Mouse (Mus musculus) liver, embryonic 15.5 days (tissue): Measurements from ENCODE around the gene Gm42417. TPM values are rescaled to one million over a fixed set of nuclear protein-coding genes. Genes with fewer than 3 reads are reported as not detected.

Experiments used
- ATAC-seq: fragments of 200-750 bp; cut with Nextera tagmentation; 2 replicates; pipeline ENCODE4 v1.8.0; 2017; ENCODE audit warnings: moderate number of reproducible peaks, mild to moderate bottlenecking, moderate library complexity; ENCODE audit not compliant: insufficient read depth
- H3K27ac ChIP-seq: fragments of 300-500 bp; sonication (generic); replicated peaks from 2 replicates; pipeline ENCODE4 v1.5.1; 2015; ENCODE audit warnings: mild to moderate bottlenecking, inconsistent platforms
- H3K27me3 ChIP-seq: fragments of 300-500 bp; sonication (generic); 2 replicates; pipeline ENCODE4 v1.6.1; 2015; ENCODE audit warnings: mild to moderate bottlenecking, inconsistent platforms
- H3K36me3 ChIP-seq: fragments of 300-500 bp; sonication (generic); replicated peaks from 2 replicates; pipeline ENCODE4 v1.6.1; 2015; ENCODE audit warnings: moderate library complexity, mild to moderate bottlenecking, inconsistent platforms
- H3K4me1 ChIP-seq: fragments of 300-500 bp; sonication (generic); replicated peaks from 2 replicates; pipeline ENCODE4 v1.6.1; 2015; ENCODE audit warnings: inconsistent platforms
- H3K4me2 ChIP-seq: fragments of 300-500 bp; sonication (generic); 2 replicates; pipeline ENCODE4 v1.6.1; 2015; ENCODE audit warnings: moderate library complexity, mild to moderate bottlenecking, inconsistent platforms
- H3K4me3 ChIP-seq: fragments of 300-500 bp; sonication (generic); replicated peaks from 2 replicates; pipeline ENCODE4 v1.5.1; 2015; ENCODE audit warnings: mild to moderate bottlenecking, inconsistent platforms
- H3K9ac ChIP-seq: fragments of 300-500 bp; sonication (generic); 2 replicates; pipeline ENCODE4 v1.6.1; 2015; ENCODE audit warnings: moderate library complexity, mild to moderate bottlenecking, inconsistent platforms
- H3K9me3 ChIP-seq: fragments of 300-500 bp; sonication (generic); replicated peaks from 2 replicates; pipeline ENCODE4 v1.6.1; 2016; ENCODE audit warnings: inconsistent platforms
- WGBS: fragments of 180-500 bp; shearing (Covaris S2); methylation state at CpG from one replicate; pipeline ENCODE4 v1.1.7; 2015; ENCODE audit warnings: mixed read lengths; ENCODE audit not compliant: insufficient replicate concordance; 5-methylcytosine and 5-hydroxymethylcytosine counted together
- polyA plus RNA-seq: library from polyadenylated mRNA; unstranded; fragments of >200 nt; fragmentation: Nextera tagmentation; extraction: Ambion mirVana; gene quantifications from 2 replicates; pipeline ENCODE4 v1.2.1, GENCODE M21; 2015

Gm42417 gene
- polyA plus RNA-seq, 1 experiment from 2014 or later, result not detected

DNA sequence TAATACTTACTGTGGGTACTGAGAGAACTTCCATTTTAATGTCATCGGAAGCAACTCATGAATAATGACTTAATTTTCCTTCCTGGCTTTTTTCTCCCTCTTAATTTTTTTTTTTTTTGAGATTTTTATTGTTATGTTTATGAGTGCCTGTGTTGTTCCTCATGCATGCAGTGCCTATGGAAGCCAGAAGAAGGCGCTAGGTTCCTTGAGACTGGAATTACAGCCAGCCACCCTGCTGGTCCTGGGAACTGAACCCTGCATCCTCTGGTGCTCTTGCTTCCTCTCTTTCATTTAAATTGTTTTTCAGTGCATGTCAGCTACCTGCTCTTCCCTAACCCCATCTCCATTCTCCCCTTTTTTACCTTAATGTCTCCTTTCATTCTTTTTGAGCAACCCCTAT is 25.5 kb downstream of the Gm42417 start:
- no peaks in the 10 kb centered on the region for H3K9me3 ChIP-seq
- H3K27me3 ChIP-seq, result no peaks in the 10 kb centered on the region
- peaks cover 30% of the 10 kb centered on the region for H3K4me1 ChIP-seq
- H3K9ac ChIP-seq, result no peak overlapping the region
- WGBS, result 67% methylated on average over 2 of the region's 2 CpGs
- no peak overlapping the region for H3K27ac ChIP-seq
- peak overlapping the region; percentile 96 for H3K4me3 ChIP-seq
- peaks cover 18% of the 10 kb centered on the region for H3K36me3 ChIP-seq
- ATAC-seq, result no peak
- H3K4me2 ChIP-seq, result peak overlapping the region; percentile 96

DNA sequence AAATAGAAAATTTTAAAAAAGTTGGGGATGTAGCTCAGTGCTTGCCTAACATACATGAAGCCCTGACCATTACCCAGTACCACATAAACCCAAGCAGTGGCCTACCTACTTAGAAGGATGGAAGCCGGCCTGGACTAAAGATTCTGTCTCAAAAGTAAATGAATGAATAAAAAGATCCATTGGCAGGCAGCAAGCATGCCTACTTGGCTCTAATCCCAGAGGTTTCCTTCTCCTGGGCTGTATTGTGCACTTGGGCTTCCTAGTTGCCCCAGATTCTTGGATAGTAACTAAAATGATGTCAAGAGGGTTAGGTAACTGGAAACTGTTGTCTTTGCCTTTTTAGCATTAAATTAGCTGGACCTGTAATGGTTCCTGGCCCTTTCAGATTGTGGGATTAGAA is 25.9 kb downstream of the Gm42417 start:
- Histone ChIP-seq H3K4me3 (peak overlapping the region; percentile 96), H3K9ac (peak overlapping the region; percentile 85; the same call in 1 of the 2 replicates), H3K27me3 (no peaks in the 10 kb centered on the region), H3K36me3 (peaks cover 14% of the 10 kb centered on the region; the same call in 1 of the 2 replicates), H3K9me3 (no peaks in the 10 kb centered on the region), H3K27ac (no peak overlapping the region), H3K4me2 (peak overlapping the region; percentile 96), H3K4me1 (peaks cover 30% of the 10 kb centered on the region)
- WGBS, result 22% methylated on average over 1 of the region's 1 CpGs
- ATAC-seq, result no peak

DNA sequence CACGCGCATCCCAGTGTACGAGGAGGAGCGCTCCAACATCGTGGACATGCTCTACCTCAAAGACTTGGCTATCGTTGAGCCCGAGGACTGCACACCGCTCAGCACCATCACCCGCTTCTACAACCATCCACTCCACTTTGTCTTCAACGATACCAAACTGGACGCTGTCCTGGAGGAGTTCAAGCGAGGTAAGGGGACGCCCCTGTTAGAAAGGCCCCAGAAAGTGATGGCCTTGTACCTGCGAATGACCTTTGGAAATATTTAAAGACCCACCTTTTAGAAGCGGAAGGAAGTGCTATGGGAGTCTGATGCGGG is 26.3 kb downstream of the Gm42417 start:
- Histone ChIP-seq H3K4me2 (peak overlapping the region; percentile 96), H3K9me3 (no peaks in the 10 kb centered on the region), H3K4me3 (peak overlapping the region; percentile 96), H3K27me3 (no peaks in the 10 kb centered on the region), H3K4me1 (peaks cover 30% of the 10 kb centered on the region), H3K36me3 (peaks cover 14% of the 10 kb centered on the region; the same call in 1 of the 2 replicates), H3K9ac (peak overlapping the region; percentile 85), H3K27ac (no peak overlapping the region)
- 5% methylated on average over 16 of the region's 16 CpGs for WGBS
- ATAC-seq, result no peak

DNA sequence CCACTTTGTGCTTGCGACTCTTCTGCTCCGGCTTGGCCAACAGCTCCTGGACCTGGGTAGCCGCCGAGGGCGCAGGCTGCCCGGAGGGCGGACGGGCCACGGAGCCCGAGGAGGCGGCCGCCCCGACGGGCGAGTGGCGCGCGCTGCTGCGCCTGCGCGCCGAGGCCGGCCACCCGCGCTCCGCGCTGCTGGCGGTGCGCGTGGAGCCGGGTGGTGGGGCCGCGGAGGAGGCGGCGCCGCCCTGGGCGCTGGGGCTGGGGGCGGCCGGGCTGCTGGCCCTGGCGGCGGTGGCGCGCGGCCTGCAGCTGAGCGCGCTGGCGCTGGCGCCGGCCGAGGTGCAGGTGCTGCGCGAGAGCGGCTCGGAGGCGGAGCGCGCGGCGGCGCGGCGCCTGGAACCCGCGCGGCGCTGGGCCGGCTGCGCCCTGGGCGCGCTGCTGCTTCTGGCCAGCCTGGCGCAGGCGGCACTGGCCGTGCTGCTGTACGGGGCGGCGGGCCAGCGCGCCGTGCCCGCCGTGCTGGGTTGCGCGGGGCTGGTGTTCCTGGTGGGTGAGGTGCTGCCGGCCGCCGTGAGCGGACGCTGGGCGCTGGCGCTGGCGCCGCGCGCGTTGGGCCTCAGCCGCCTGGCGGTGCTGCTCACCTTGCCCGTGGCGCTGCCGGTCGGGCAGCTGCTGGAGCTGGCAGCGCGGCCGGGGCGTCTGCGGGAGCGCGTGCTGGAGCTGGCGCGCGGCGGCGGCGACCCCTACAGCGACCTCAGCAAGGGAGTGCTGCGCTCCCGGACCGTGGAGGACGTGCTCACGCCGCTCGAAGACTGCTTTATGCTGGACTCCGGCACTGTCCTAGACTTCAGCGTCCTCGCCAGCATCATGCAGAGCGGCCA is 26.9 kb downstream of the Gm42417 start:
- peak overlapping the region; percentile 85 for H3K9ac ChIP-seq
- ATAC-seq, result peak; percentile 50
- H3K27ac ChIP-seq, result peak overlapping the region; percentile 96
- H3K4me2 ChIP-seq, result peak overlapping the region; percentile 96
- H3K4me1 ChIP-seq, result peaks cover 30% of the 10 kb centered on the region
- H3K27me3 ChIP-seq, result no peaks in the 10 kb centered on the region
- peaks cover 10% of the 10 kb centered on the region; the same call in 1 of the 2 replicates for H3K36me3 ChIP-seq
- no peaks in the 10 kb centered on the region for H3K9me3 ChIP-seq
- peak overlapping the region; percentile 96 for H3K4me3 ChIP-seq
- under 1% methylated on average over 111 of the region's 126 CpGs for WGBS

DNA sequence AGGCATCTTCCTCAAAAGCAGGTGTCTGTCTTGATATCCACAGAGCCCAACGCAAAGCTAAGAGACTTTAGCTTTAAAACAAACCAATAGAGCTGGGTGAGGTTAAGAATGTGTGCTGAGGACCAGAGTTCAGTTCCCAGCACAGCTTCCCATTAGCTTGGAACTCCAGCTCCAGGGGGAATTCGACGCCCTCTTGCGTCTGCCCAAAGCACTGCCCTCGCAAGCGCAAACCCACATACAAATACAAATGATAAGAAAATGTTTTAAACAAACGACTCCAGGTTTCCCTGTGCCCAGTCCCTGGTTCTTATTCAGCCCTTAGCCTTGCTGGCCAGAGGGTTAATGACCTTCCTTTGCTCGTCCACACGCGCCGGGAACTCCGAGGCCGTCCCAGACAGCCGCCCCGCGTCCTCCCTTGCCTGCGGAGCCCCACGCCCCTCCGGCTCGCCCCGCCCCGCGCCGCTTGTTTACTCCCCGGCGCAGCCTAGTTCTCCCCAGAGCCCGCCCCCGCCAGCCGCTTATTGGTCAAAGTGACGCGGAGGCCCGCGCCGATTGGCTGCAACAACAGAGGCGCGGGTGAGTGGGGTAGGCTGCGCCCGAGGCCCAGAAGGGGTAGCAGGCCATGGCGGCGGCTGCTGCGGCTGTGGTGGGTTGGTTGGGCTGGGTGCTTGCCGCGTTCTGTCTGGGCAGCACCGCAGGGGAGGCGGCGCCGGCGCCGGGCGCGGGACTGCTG is 27.8 kb downstream of the Gm42417 start, which contains the start of gene Cnnm3:
Gene Cnnm3, plus strand, starts transcription at position 579 of the 733 bp plus-strand sequence.
- Histone ChIP-seq H3K9me3 (no peaks in the 10 kb centered on the region), H3K27ac (peak within 1 kb of the TSS; percentile 96), H3K4me3 (peak within 1 kb of the TSS; percentile 96), H3K36me3 (peaks cover 4% of the 10 kb centered on the region; the same call in 1 of the 2 replicates), H3K4me1 (peaks cover 30% of the 10 kb centered on the region), H3K4me2 (peak within 1 kb of the TSS; percentile 96), H3K9ac (peak within 1 kb of the TSS; percentile 85), H3K27me3 (no peaks in the 10 kb centered on the region)
- 1% methylated on average over 51 of the region's 51 CpGs for WGBS
- peak; percentile 97 for ATAC-seq

DNA sequence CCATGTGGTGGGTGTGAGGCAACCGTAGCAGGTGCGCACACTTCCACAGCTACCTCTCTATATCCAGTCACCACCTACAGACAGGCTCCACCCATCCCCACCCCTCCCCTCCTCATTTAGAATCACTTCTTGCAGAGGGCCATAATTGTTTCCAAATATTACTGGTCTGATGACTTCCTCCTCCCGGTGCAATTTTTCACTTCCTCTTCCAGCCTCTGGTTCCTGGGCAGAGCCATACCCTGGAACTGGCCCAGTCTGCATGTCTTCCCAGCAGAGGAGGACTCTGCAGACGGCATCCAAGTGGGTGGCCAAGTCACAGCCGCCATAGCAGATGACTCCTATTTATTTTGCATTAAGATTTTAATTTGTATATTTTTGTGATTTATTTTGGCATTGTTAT is 31.0 kb downstream of the Gm42417 start:
- no peaks in the 10 kb centered on the region; the same call in 1 of the 2 replicates for H3K36me3 ChIP-seq
- no peak overlapping the region for H3K9ac ChIP-seq
- ATAC-seq, result no peak
- H3K4me3 ChIP-seq, result no peak overlapping the region
- no peaks in the 10 kb centered on the region for H3K9me3 ChIP-seq
- no peak overlapping the region for H3K4me2 ChIP-seq
- WGBS, result 50% methylated on average over 5 of the region's 5 CpGs
- H3K27me3 ChIP-seq, result no peaks in the 10 kb centered on the region
- peaks cover 13% of the 10 kb centered on the region for H3K4me1 ChIP-seq
- H3K27ac ChIP-seq, result no peak overlapping the region

DNA sequence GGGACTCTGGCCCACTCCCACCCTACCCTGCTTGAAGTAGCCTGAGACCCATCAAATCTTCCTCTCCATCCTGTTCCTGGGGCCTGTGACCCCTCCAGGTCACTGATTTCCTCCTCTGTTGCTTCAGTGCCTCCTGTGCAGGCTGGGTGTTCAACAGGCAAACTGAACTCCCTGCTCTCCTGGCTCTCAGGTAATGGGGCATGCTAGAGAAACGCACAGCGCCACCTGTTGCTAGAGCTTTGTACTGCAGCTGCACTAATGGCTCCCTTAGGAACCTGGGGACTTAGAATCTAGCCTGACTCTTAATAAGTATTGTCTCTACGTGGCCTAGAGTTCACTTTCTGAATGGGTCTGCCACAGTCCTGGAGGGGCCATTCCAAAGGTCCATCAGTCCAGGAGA is 38.0 kb downstream of the Gm42417 start:
- no peak overlapping the region for H3K4me2 ChIP-seq
- H3K9me3 ChIP-seq, result no peaks in the 10 kb centered on the region
- H3K27ac ChIP-seq, result no peak overlapping the region
- no peak overlapping the region for H3K9ac ChIP-seq
- no peak for ATAC-seq
- no peaks in the 10 kb centered on the region for H3K4me1 ChIP-seq
- H3K27me3 ChIP-seq, result no peaks in the 10 kb centered on the region
- H3K36me3 ChIP-seq, result no peaks in the 10 kb centered on the region; the same call in 1 of the 2 replicates
- 2% methylated on average over 3 of the region's 3 CpGs for WGBS
- H3K4me3 ChIP-seq, result no peak overlapping the region

DNA sequence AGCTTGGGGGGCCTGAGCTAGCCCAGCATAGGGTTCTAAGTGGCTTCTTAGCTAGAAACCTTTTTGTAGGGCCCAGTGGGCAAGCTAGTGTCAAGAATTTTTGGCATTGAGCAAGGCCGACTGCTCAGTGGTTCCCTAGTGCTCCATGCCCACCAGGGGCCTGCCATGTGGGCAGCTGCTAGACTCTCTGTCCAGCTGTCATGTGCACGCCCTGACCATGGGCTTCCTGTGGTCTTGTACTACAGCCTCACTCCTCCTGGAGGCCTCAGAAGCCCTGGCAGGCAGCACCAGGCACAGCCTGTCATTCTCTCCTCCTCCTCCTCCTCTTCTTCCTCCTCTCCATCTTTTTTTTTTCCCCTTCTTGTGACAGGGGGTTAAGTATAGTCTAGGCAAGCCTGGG is 41.9 kb downstream of the Gm42417 start:
- no peaks in the 10 kb centered on the region for H3K27me3 ChIP-seq
- H3K9me3 ChIP-seq, result no peaks in the 10 kb centered on the region
- no peak overlapping the region for H3K9ac ChIP-seq
- no peaks in the 10 kb centered on the region for H3K36me3 ChIP-seq
- ATAC-seq, result no peak
- 51% methylated on average over 2 of the region's 2 CpGs for WGBS
- H3K4me1 ChIP-seq, result no peaks in the 10 kb centered on the region
- no peak overlapping the region for H3K27ac ChIP-seq
- H3K4me3 ChIP-seq, result no peak overlapping the region
- H3K4me2 ChIP-seq, result no peak overlapping the region

DNA sequence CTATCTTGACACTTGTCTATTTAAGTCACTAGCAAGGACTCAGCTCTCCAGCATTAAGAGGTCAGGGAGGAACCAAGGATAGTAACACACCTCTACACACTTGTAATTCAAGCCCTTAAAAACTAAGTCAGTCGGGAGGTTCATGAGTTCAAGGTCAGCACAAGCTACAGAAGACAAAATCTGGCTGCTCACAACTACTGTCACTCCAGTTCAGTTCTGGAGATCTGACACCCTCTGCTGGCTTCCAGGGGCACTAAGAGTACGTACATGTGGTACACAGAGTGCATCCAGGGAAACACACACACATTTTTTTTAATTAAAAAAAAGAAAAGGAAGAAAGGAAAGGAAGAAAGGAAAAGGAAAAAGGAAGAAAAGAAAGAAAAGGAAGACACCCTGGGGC is 42.5 kb downstream of the Gm42417 start:
- H3K9me3 ChIP-seq, result no peaks in the 10 kb centered on the region
- no peak overlapping the region for H3K4me2 ChIP-seq
- no peaks in the 10 kb centered on the region for H3K36me3 ChIP-seq
- no peak overlapping the region for H3K9ac ChIP-seq
- 49% methylated on average over 2 of the region's 2 CpGs for WGBS
- no peak overlapping the region for H3K27ac ChIP-seq
- no peaks in the 10 kb centered on the region for H3K4me1 ChIP-seq
- ATAC-seq, result no peak
- H3K27me3 ChIP-seq, result no peaks in the 10 kb centered on the region
- H3K4me3 ChIP-seq, result no peak overlapping the region

DNA sequence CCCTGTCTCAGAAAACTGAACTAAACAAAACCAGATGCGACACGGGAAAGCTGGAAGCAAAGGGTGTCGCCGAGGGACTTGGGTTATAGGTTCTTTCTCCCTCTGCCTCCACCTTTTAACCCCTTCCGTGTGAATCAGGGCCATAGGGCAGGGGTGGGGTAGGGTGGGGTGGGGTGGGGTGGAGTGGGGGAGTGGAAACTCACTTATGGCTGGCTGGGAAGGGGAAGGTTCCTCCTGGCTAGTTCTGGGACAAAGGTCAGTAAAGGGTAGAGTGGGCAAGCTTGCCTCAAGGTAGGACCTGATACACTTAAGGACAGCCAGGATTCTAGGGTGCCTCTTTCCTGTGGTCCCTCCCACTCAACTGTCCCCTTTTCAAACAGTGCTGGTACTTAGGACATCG is 45.9 kb downstream of the Gm42417 start:
- H3K4me2 ChIP-seq, result no peak overlapping the region
- no peaks in the 10 kb centered on the region for H3K9me3 ChIP-seq
- no peak for ATAC-seq
- no peak overlapping the region for H3K9ac ChIP-seq
- H3K27ac ChIP-seq, result no peak overlapping the region
- WGBS, result 70% methylated on average over 6 of the region's 6 CpGs
- no peaks in the 10 kb centered on the region for H3K36me3 ChIP-seq
- no peaks in the 10 kb centered on the region for H3K4me1 ChIP-seq
- no peaks in the 10 kb centered on the region for H3K27me3 ChIP-seq
- no peak overlapping the region for H3K4me3 ChIP-seq

DNA sequence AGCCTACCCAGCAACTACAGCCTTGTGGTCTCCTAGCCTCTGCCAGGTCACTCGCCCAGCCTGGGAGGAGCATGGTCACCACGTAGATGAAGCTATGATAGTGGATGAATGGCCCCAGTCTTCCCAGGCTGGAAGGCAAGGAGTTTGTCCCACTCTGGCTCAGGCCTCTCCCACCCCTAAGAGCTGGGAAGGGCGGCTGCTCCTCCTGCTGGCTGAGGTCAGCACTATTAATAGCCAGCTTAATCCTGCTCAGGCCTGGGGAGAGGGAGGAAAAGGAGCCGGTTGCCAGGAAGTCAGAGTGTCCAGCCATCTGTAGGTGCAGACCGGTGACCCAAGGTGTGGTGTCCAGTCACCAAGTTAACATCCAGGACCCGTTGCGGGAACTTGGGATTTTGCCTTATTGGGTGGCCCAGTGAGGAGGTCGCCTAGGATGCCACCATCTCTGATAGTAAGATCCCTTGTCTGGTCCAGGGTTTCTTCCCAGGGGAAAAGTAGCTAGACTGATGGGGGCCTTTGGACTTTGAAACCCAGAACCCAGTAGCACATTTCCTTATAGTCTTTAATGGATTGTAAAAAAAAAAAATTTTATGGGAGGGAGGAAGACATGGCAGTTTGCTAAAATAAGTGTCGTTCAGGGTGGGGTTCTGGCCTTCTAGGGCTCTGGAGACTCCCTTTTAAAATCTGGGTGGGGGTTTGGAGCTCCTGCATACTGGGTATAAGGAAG is 46.7 kb downstream of the Gm42417 start:
- WGBS, result 51% methylated on average over 9 of the region's 9 CpGs
- H3K4me3 ChIP-seq, result no peak overlapping the region
- H3K27ac ChIP-seq, result no peak overlapping the region
- no peaks in the 10 kb centered on the region for H3K27me3 ChIP-seq
- H3K4me2 ChIP-seq, result no peak overlapping the region
- no peaks in the 10 kb centered on the region for H3K36me3 ChIP-seq
- H3K9me3 ChIP-seq, result no peaks in the 10 kb centered on the region
- no peak for ATAC-seq
- H3K9ac ChIP-seq, result no peak overlapping the region
- H3K4me1 ChIP-seq, result no peaks in the 10 kb centered on the region
